Mouse (Mus musculus) bone marrow, adult 2 months (tissue): ENCODE measurements around the gene Gria4.
"Not testable (repeated sequence)": the region's sequence is repeated elsewhere in the genome, so short reads cannot be mapped to it uniquely, and the experiment has no call there.

Experiments
- CTCF ChIP-seq: fragments of 200-500 bp; IDR thresholded peaks from 2 replicates; pipeline ENCODE4 v1.5.1; 2011; ENCODE audit warnings: low read length, control low read depth; ENCODE audit not compliant: control insufficient read depth, insufficient read depth
- POLR2A ChIP-seq: fragments of 200-500 bp; IDR thresholded peaks from 2 replicates; pipeline ENCODE4 v1.6.1; 2011; ENCODE audit warnings: low read depth, mild to moderate bottlenecking, control low read depth, low read length, borderline replicate concordance; ENCODE audit not compliant: control insufficient read depth

- not testable (repeated sequence) for TF ChIP-seq POLR2A, CTCF
Observed at GRCm38 (mm10) chr9:4810941-4811340, 14.9 kb upstream of the Gria4 start.
